Mouse (Mus musculus) hindbrain, embryonic 10.5 days (tissue): ENCODE data around the gene Nos1. TPM values are rescaled to one million over a fixed set of nuclear protein-coding genes. Genes with fewer than 3 reads are reported as not detected.

Experiments
- DNase-seq: peaks from one replicate; pipeline ENCODE4 v3.0.0-alpha.2; 2017; ENCODE audit warnings: low spot score
- H3K27ac ChIP-seq: fragments of 300-500 bp; sonication (generic); 2 replicates; pipeline ENCODE4 v1.5.1; 2016; ENCODE audit warnings: mild to moderate bottlenecking, moderate library complexity
- H3K27me3 ChIP-seq: fragments of 300-500 bp; sonication (generic); 2 replicates; pipeline ENCODE4 v1.6.1; 2016; ENCODE audit warnings: mild to moderate bottlenecking; ENCODE audit not compliant: poor library complexity, insufficient read depth, severe bottlenecking
- H3K36me3 ChIP-seq: fragments of 300-500 bp; sonication (generic); 2 replicates; pipeline ENCODE4 v1.6.1; 2016; ENCODE audit warnings: mild to moderate bottlenecking, moderate library complexity
- H3K4me1 ChIP-seq: fragments of 300-500 bp; sonication (generic); replicated peaks from 2 replicates; pipeline ENCODE4 v1.6.1; 2016; ENCODE audit warnings: mild to moderate bottlenecking
- H3K4me3 ChIP-seq: fragments of 300-500 bp; sonication (generic); 2 replicates; pipeline ENCODE4 v1.5.1; 2016; ENCODE audit warnings: mild to moderate bottlenecking, moderate library complexity
- H3K9me3 ChIP-seq: fragments of 300-500 bp; sonication (generic); 2 replicates; pipeline ENCODE4 v1.6.1; 2016; ENCODE audit warnings: mild to moderate bottlenecking, moderate library complexity
- WGBS: fragments of 180-500 bp; shearing (Covaris S2); methylation state at CpG from one replicate; pipeline ENCODE4 v1.1.7; 2016; 5-methylcytosine and 5-hydroxymethylcytosine counted together
- polyA plus RNA-seq: library from polyadenylated mRNA; unstranded; fragments of >200 nt; fragmentation: Nextera tagmentation; extraction: Ambion mirVana; gene quantifications from 2 replicates; pipeline ENCODE4 v1.2.1, GENCODE M21; 2016

The Nos1 gene
- polyA plus RNA-seq, 1 experiment from 2014 or later = 0.33 TPM

- Histone ChIP-seq H3K9me3 (no peaks in the 10 kb centered on the region), H3K4me3 (no peak overlapping the region), H3K27me3 (peaks cover 4% of the 10 kb centered on the region; the same call in 1 of the 2 replicates), H3K27ac (no peak overlapping the region), H3K4me1 (peaks cover 11% of the 10 kb centered on the region; the same call in 1 of the 2 replicates), H3K36me3 (no peaks in the 10 kb centered on the region)
- DNase-seq = no peak
- 83% methylated on average over 4 of the region's 4 CpGs for WGBS
Observed at GRCm38 (mm10) chr5:117909524-117909923, 128.7 kb downstream of the Nos1 start.

- Histone ChIP-seq H3K4me1 (no peaks in the 10 kb centered on the region), H3K9me3 (no peaks in the 10 kb centered on the region)
- WGBS = 86% methylated on average over 5 of the region's 5 CpGs
Observed at GRCm38 (mm10) chr5:117916349-117916748, 135.5 kb downstream of the Nos1 start.

GRCm38 (mm10) chr5:117916906-117917305 lies 136.1 kb downstream of the Nos1 start:
- DNase-seq = no peak
- Histone ChIP-seq H3K4me1 (no peaks in the 10 kb centered on the region), H3K36me3 (no peaks in the 10 kb centered on the region), H3K27ac (no peak overlapping the region), H3K4me3 (no peak overlapping the region), H3K9me3 (no peaks in the 10 kb centered on the region), H3K27me3 (no peaks in the 10 kb centered on the region)
- 63% methylated on average over 3 of the region's 3 CpGs for WGBS

More at GRCm38 (mm10) chr5:117916349-117916748, 135.5 kb downstream of the Nos1 start:
- no peaks in the 10 kb centered on the region for H3K27me3 ChIP-seq
- H3K27ac ChIP-seq = no peak overlapping the region
- no peak for DNase-seq
- no peak overlapping the region for H3K4me3 ChIP-seq
- no peaks in the 10 kb centered on the region for H3K36me3 ChIP-seq

GRCm38 (mm10) chr5:117921786-117922528 lies 141.1 kb downstream of the Nos1 start:
- Histone ChIP-seq H3K36me3 (no peaks in the 10 kb centered on the region), H3K27me3 (peaks cover 2% of the 10 kb centered on the region; the same call in 1 of the 2 replicates), H3K4me3 (no peak overlapping the region), H3K27ac (no peak overlapping the region), H3K4me1 (peaks cover 6% of the 10 kb centered on the region; the same call in 1 of the 2 replicates), H3K9me3 (no peaks in the 10 kb centered on the region)
- 91% methylated on average over 12 of the region's 12 CpGs for WGBS
- no peak for DNase-seq

GRCm38 (mm10) chr5:117923688-117924087 lies 142.9 kb downstream of the Nos1 start:
- H3K4me1 ChIP-seq = peaks cover 6% of the 10 kb centered on the region; the same call in 1 of the 2 replicates
- no peak overlapping the region for H3K4me3 ChIP-seq
- peaks cover 2% of the 10 kb centered on the region; the same call in 1 of the 2 replicates for H3K27me3 ChIP-seq
- no peaks in the 10 kb centered on the region for H3K9me3 ChIP-seq
- 34% methylated on average over 6 of the region's 6 CpGs for WGBS
- DNase-seq = no peak
- H3K27ac ChIP-seq = no peak overlapping the region
- no peaks in the 10 kb centered on the region for H3K36me3 ChIP-seq

- Histone ChIP-seq H3K27me3 (0 out of 2 replicates have a peak, but pooled peaks cover 11% of the 10 kb centered on the region), H3K36me3 (no peaks in the 10 kb centered on the region), H3K4me3 (no peak overlapping the region), H3K9me3 (no peaks in the 10 kb centered on the region), H3K4me1 (peaks cover 13% of the 10 kb centered on the region; the same call in 1 of the 2 replicates), H3K27ac (no peak overlapping the region)
- no peak for DNase-seq
- 99% methylated on average over 2 of the region's 2 CpGs for whole genome bisulfite sequencing
Observed at GRCm38 (mm10) chr5:117928553-117928952, 147.7 kb downstream of the Nos1 start.

GRCm38 (mm10) chr5:117932222-117932621 lies 151.4 kb downstream of the Nos1 start:
- Histone ChIP-seq H3K27ac (no peak overlapping the region), H3K4me3 (no peak overlapping the region), H3K27me3 (peaks cover 24% of the 10 kb centered on the region), H3K36me3 (no peaks in the 10 kb centered on the region), H3K9me3 (no peaks in the 10 kb centered on the region), H3K4me1 (peaks cover 7% of the 10 kb centered on the region; the same call in 1 of the 2 replicates)
- DNase-seq = no peak
- 93% methylated on average over 2 of the region's 2 CpGs for WGBS

- 3% methylated on average over 9 of the region's 9 CpGs for WGBS
- no peaks in the 10 kb centered on the region for H3K36me3 ChIP-seq
- H3K27ac ChIP-seq = no peak overlapping the region
- peak; percentile 89 for DNase-seq
- H3K27me3 ChIP-seq = peaks cover 24% of the 10 kb centered on the region
- H3K4me1 ChIP-seq = peaks cover 7% of the 10 kb centered on the region; the same call in 1 of the 2 replicates
- H3K4me3 ChIP-seq = no peak overlapping the region
- H3K9me3 ChIP-seq = no peaks in the 10 kb centered on the region
Observed at GRCm38 (mm10) chr5:117932862-117933261, 152.0 kb downstream of the Nos1 start.

GRCm38 (mm10) chr5:117936346-117936745 lies 155.5 kb downstream of the Nos1 start:
- Histone ChIP-seq H3K4me3 (no peak overlapping the region), H3K4me1 (peaks cover 11% of the 10 kb centered on the region; the same call in 1 of the 2 replicates), H3K36me3 (no peaks in the 10 kb centered on the region), H3K27me3 (peaks cover 23% of the 10 kb centered on the region), H3K9me3 (no peaks in the 10 kb centered on the region), H3K27ac (no peak overlapping the region)
- WGBS = 72% methylated on average over 16 of the region's 16 CpGs
- no peak for DNase-seq

GRCm38 (mm10) chr5:117937186-117937585 lies 156.4 kb downstream of the Nos1 start:
- no peaks in the 10 kb centered on the region for H3K36me3 ChIP-seq
- WGBS = 89% methylated on average over 3 of the region's 3 CpGs

GRCm38 (mm10) chr5:117938182-117938581 lies 157.3 kb downstream of the Nos1 start:
- peak overlapping the region; percentile 29 for H3K4me3 ChIP-seq
- peak; percentile 82 for DNase-seq
- peaks cover 14% of the 10 kb centered on the region for H3K27me3 ChIP-seq
- H3K9me3 ChIP-seq = no peaks in the 10 kb centered on the region
- 0 out of 2 replicates have a peak, but pooled peaks cover 4% of the 10 kb centered on the region for H3K4me1 ChIP-seq
- WGBS = 15% methylated on average over 14 of the region's 14 CpGs
- H3K36me3 ChIP-seq = no peaks in the 10 kb centered on the region
- H3K27ac ChIP-seq = no peak overlapping the region

More at GRCm38 (mm10) chr5:117937186-117937585, 156.4 kb downstream of the Nos1 start:
- Histone ChIP-seq H3K4me3 (no peak overlapping the region), H3K9me3 (no peaks in the 10 kb centered on the region), H3K27me3 (peaks cover 18% of the 10 kb centered on the region), H3K4me1 (peaks cover 8% of the 10 kb centered on the region; the same call in 1 of the 2 replicates), H3K27ac (no peak overlapping the region)
- no peak for DNase-seq

GRCm38 (mm10) chr5:117939402-117939801 lies 158.6 kb downstream of the Nos1 start:
- Histone ChIP-seq H3K36me3 (no peaks in the 10 kb centered on the region), H3K4me1 (0 out of 2 replicates have a peak, but pooled peaks cover 4% of the 10 kb centered on the region), H3K27ac (no peak overlapping the region), H3K4me3 (no peak overlapping the region), H3K9me3 (no peaks in the 10 kb centered on the region), H3K27me3 (peaks cover 14% of the 10 kb centered on the region)
- 86% methylated on average over 8 of the region's 8 CpGs for WGBS
- no peak for DNase-seq

GRCm38 (mm10) chr5:117941552-117941951 lies 160.7 kb downstream of the Nos1 start:
- peaks cover 7% of the 10 kb centered on the region for H3K27me3 ChIP-seq
- H3K4me3 ChIP-seq = no peak overlapping the region
- 69% methylated on average over 3 of the region's 3 CpGs for WGBS
- 0 out of 2 replicates have a peak, but pooled peaks cover 4% of the 10 kb centered on the region for H3K4me1 ChIP-seq
- DNase-seq = no peak
- H3K36me3 ChIP-seq = no peaks in the 10 kb centered on the region
- H3K27ac ChIP-seq = no peak overlapping the region
- no peaks in the 10 kb centered on the region for H3K9me3 ChIP-seq
